Mouse (Mus musculus) cerebellum, adult 8-10 months (tissue): Measurements from ENCODE around the gene Fam126b.
"Not testable (repeated sequence)": the region's sequence is repeated elsewhere in the genome, so short reads cannot be mapped to it uniquely, and the experiment has no call there.

ENCODE experiments used
- DNase-seq: peaks from one replicate; pipeline ENCODE4 v3.0.0; 2022

Fam126b gene

GRCm38 (mm10) chr1:58586171-58586997 lies at the start of gene Fam126b, which contains the start of gene Ndufb3:
Gene Fam126b (minus strand): TSS chr1:58586323.
Gene Ndufb3 (plus strand): TSS chr1:58586384.
- DNase-seq = peak; percentile 92

GRCm38 (mm10) chr1:58628847-58629246 lies 42.7 kb upstream of the Fam126b start:
- DNase-seq = not testable (repeated sequence)

DNA sequence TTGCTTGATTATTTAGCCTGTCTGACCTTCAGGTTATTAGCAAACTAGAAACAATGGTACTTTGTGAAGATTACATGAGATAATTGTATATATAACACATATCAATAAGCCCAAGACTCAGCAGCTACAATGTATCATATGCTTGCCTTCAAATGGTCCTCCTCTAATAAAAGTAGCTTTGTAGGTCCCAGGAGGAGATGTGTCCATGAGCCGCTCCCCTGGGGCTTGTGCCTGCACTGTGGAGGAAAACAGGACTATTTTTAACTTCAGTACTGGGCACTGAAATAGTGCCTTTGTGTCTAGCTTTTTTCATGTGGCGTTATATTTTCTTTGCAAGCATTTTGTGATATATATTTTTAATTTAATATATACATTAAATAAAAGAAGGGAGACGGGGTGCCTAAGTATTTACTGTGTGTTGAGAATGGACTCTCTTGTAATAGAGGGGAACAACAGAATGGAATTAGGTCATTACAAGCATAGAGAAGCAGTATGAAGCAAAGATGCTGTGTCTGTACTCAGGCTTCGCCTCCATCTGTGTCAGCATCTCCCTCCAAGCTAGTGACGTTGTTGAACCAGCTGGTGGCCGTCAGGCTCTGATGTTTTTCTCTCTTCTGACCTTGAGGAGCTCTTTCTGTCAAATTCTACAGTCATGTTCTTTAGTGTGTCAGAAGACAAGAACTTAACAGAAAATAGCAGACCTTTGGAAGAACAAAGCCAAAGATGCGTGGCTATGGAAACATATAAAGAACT lies 36.0 kb upstream of the Fam126b start:
- peak; percentile 55 for DNase-seq

GRCm38 (mm10) chr1:58621251-58621650 lies 35.1 kb upstream of the Fam126b start:
- DNase-seq = no peak

GRCm38 (mm10) chr1:58618766-58619165 lies 32.6 kb upstream of the Fam126b start:
- peak; percentile 22 for DNase-seq

DNA sequence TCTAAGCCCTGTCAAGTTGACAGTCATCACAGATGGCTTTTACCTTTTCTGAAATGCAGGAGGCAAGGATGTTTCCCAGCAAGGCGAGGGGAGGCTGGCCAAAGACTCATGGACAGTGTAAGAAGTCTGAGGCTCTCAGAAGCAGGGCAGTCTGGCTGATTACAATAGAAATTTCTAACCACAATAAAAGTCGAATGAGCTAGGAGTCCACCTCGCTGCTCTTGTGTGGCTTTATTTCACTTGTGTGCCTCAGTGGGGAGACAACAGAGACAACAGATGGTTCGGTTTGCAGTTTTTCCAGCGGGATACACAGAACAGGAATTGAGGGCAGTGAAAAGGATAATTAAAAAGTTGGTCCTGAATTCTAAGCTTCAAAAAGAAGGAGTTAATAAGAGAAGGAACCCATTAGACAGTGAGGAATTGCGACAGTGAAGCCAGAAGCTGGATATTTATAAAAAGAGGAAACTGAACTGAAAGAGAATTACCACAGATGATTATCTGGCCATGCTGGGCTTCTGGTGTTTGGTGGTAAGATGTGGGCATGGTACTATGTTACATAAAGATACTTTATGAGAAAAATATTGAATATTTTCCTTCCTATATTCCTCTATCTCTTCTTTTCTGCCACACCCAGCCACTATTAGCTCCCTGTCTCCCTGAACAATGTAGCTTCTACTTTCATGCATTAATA lies 32.0 kb upstream of the Fam126b start:
- peak; percentile 18 for DNase-seq

GRCm38 (mm10) chr1:58617076-58617475 lies 31.0 kb upstream of the Fam126b start:
- no peak for DNase-seq

DNA sequence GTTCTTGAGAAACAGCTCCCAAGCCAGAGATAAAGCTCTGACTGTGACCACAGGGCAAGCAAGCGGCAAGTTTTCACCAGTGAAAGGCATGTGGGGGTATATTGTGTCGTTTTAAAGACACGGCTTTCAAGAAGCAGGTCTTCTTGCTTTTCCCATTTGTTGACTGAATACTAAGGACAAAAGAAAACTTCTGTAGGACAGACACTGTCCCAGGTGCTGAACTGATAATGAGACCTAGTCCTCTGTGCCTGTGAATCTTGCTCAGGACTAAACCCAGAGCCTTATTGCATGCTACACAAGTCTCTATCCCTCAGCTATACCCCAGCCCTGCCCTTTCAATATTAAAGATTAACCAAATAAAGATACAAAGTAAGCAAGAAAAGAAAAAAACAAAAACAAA lies 30.1 kb upstream of the Fam126b start:
- no peak for DNase-seq

- DNase-seq = no peak
Measured at GRCm38 (mm10) chr1:58615146-58615545, 29.0 kb upstream of the Fam126b start.

- no peak for DNase-seq
Measured at GRCm38 (mm10) chr1:58614424-58614823, 28.3 kb upstream of the Fam126b start.

- DNase-seq = peak; percentile 21
Measured at GRCm38 (mm10) chr1:58613786-58614185, 27.7 kb upstream of the Fam126b start.

DNA sequence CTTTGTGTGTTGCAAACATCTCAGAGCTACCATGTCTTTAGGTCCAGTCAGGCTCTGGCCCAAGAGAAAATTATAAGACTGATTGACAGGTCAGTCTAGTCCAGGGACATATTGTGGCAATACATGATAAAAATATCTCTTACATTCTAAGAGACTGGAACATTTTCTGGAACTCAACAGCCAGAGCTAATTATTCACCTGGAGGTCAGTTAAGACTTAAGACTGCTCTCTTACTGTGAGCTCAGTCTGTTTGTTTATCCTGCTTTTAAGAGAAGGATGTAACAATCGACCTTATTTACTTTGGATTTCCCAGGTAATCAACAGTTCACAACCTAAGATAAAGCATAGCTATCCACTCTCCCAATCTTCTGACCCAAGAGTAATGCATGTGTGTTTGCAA lies 24.5 kb upstream of the Fam126b start:
- DNase-seq = no peak

GRCm38 (mm10) chr1:58610166-58610565 lies 24.0 kb upstream of the Fam126b start:
- DNase-seq = no peak

GRCm38 (mm10) chr1:58609591-58609990 lies 23.5 kb upstream of the Fam126b start:
- DNase-seq = not testable (repeated sequence)

- DNase-seq = no peak
Measured at GRCm38 (mm10) chr1:58603738-58604137, 17.6 kb upstream of the Fam126b start.

DNA sequence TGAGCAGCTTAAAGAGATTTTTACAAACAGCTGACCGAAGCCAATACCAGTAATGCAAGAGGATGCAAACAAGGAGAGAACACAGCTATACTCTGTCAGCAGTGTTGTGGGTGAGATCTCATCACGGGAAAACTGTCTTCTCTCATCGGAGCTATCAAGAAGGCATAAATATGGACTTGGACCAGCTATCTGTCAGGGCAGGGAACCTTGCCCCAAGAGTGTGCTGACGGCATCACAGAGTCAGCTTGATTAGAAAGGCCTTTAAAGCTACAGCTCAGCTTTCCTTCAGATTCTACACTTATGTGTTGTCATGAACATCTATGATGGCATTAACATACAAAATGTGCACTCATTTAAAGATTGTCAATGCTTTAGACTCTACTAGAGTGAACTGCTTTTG lies 16.6 kb upstream of the Fam126b start:
- DNase-seq = no peak

GRCm38 (mm10) chr1:58587491-58587890 lies 1.4 kb upstream of the Fam126b start:
- DNase-seq = no peak

DNA sequence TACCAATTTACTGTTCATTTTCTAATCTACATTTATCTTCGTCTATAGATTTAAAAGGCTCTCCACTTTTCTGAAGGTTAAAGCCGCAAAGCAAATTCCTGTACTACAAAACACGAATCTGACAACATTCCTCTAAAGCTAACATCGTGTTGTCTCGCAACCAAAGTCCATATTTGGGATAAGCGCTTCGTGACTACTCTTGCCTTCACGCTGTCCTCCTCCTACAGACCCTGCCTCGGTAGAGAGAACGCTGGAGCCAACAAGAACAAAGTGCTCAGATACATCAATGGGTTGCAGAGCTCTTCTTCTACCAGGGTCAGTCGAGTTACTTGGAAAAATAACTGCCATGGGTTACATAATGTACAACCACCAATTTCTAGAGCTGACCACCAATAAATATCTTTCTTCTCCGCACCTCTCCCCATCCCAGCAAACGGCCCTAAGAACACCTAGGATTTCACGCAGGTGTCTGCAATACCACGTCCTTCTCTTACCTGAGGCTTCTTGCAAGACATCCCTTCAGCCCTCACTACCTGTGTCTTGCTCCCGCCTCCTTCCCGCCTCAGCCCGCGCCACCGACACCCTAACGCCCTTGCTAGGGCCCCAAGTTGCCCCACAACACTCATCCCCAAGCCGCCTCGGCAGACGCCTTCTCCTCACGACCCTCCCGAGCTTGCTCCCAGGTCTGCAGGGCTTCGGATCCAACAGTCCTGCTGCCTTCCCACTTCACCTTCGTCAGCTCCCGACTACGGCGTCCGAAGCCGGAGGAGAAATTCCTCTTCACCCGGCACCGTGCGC lies 551 bp downstream of the Fam126b start:
- DNase-seq = peak; percentile 52

DNA sequence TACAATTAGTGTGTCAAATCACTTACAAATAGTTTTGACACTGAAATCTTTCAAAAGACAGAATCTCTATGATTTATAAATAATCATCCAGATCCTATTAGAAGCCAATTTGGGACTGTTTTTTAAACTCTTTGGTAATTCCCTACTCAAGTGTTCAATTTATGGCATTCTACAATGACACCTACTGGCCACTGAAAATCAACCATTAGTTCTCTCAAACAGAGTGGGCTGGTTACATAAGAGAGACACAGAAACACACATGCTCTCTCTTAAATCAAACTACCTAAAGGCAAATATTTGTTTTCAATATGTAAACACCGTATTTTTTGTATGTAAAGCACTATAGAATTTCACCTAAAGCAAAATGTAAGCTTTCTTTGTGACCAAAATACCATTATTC lies 1.9 kb downstream of the Fam126b start:
- no peak for DNase-seq

- DNase-seq = no peak
Measured at GRCm38 (mm10) chr1:58582611-58583010, 3.5 kb downstream of the Fam126b start.

- no peak for DNase-seq
Measured at GRCm38 (mm10) chr1:58579179-58579578, 6.9 kb downstream of the Fam126b start.

GRCm38 (mm10) chr1:58570437-58570836 lies 15.7 kb downstream of the Fam126b start:
- DNase-seq = no peak
